Mouse (Mus musculus) ES-Bruce4 (cell line): ENCODE results near the gene Mogat2. TPM values are rescaled to one million over a fixed set of nuclear protein-coding genes. Genes with fewer than 3 reads are reported as not detected.

ENCODE experiments used
- H3K27ac ChIP-seq: 2 replicates; pipeline ENCODE4 v1.5.1; 2012; ENCODE audit warnings: low read length, inconsistent platforms; ENCODE audit not compliant: insufficient read depth
- H3K27me3 ChIP-seq: 2 replicates; pipeline ENCODE4 v1.6.1; 2012; ENCODE audit warnings: mild to moderate bottlenecking, low read length, inconsistent platforms; ENCODE audit not compliant: control insufficient read depth, poor library complexity, insufficient read depth, severe bottlenecking
- H3K36me3 ChIP-seq: 2 replicates; pipeline ENCODE4 v1.6.1; 2012; ENCODE audit warnings: inconsistent platforms, mild to moderate bottlenecking, low read length, moderate library complexity; ENCODE audit not compliant: control insufficient read depth, poor library complexity, insufficient read depth, severe bottlenecking
- H3K4me1 ChIP-seq: one replicate; pipeline ENCODE4 v1.8.1; 2011; ENCODE audit warnings: low read length; ENCODE audit not compliant: control insufficient read depth, insufficient read depth
- H3K4me3 ChIP-seq: 2 replicates; pipeline ENCODE4 v1.5.1; 2011; ENCODE audit warnings: low read depth, mild to moderate bottlenecking, low read length
- H3K9ac ChIP-seq: 2 replicates; pipeline ENCODE4 v1.6.1; 2012; ENCODE audit warnings: low read depth, mild to moderate bottlenecking, inconsistent platforms; ENCODE audit not compliant: poor library complexity, severe bottlenecking
- H3K9me3 ChIP-seq: replicated peaks from 2 replicates; pipeline ENCODE4 v1.6.1; 2012; ENCODE audit warnings: mild to moderate bottlenecking, low read length, inconsistent platforms; ENCODE audit not compliant: control insufficient read depth, poor library complexity, insufficient read depth, severe bottlenecking
- CTCF ChIP-seq: IDR thresholded peaks from one replicate; pipeline ENCODE4 v1.8.1; 2011; ENCODE audit warnings: low read depth, low read length
- EP300 ChIP-seq: IDR thresholded peaks from 2 replicates; pipeline ENCODE4 v1.6.1; 2011; ENCODE audit warnings: low read depth, low read length; ENCODE audit not compliant: insufficient read depth
- POLR2A ChIP-seq: IDR thresholded peaks from one replicate; pipeline ENCODE4 v1.8.1; 2011; ENCODE audit warnings: low read length; ENCODE audit not compliant: insufficient read depth
- polyA plus RNA-seq: library from polyadenylated mRNA; stranded (reverse); fragments of >200 nt; gene quantifications from 2 replicates; pipeline ENCODE4 v1.2.4, GENCODE M21; 2011; ENCODE audit warnings: low read depth; ENCODE audit not compliant: missing spikeins, insufficient read depth, insufficient read length

The Mogat2 gene
- polyA plus RNA-seq, 1 experiment = 9.3 TPM

DNA sequence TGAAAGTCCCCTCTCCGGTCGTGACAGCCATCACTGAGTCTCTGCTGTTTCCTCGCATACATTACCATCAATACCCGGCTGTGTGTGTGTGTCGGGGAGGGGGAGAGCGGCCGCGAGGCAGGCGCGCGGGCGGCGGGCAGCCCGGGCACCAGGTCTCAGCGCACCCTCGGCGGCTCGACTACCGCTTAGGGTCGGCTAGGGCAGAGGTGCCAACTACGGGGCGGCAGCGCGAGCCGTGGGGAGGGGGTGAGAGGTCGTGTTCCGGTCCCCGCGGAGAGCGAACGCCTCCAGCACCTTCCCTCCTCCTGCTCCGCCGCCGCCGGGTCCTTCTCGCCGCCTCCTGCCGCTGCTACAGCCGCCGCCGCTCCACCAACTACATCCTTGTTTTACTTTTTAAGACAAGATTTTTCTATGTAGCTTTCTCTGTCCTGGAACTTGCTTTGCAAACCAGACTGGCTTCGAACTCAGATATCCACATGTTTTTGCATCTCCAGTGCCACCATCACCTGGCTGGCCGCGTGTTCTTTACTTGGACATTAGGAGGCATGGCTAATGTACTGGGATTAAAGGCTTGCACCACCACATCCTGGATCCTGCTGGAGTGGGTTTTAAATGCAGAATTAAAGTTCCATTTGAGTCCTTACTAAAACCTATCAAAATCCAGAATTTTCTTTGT lies 10.6 kb upstream of the Mogat2 start:
- Histone ChIP-seq H3K9me3 (no peaks in the 10 kb centered on the region), H3K4me1 (peaks cover 2% of the 10 kb centered on the region), H3K4me3 (peak overlapping the region; percentile 39), H3K9ac (no peak overlapping the region), H3K27ac (no peak overlapping the region), H3K27me3 (peaks cover 5% of the 10 kb centered on the region), H3K36me3 (no peaks in the 10 kb centered on the region)
- TF ChIP-seq CTCF (no peak), EP300 (no peak), POLR2A (no peak)

GRCm38 (mm10) chr7:99248157-99248742 lies 9.8 kb upstream of the Mogat2 start:
- no peaks in the 10 kb centered on the region for H3K36me3 ChIP-seq
- no peak overlapping the region for H3K4me3 ChIP-seq
- H3K4me1 ChIP-seq = peaks cover 2% of the 10 kb centered on the region
- TF ChIP-seq CTCF (no peak), EP300 (no peak), POLR2A (no peak)
- no peaks in the 10 kb centered on the region for H3K9me3 ChIP-seq
- peaks cover 5% of the 10 kb centered on the region for H3K27me3 ChIP-seq
- no peak overlapping the region for H3K9ac ChIP-seq
- no peak overlapping the region for H3K27ac ChIP-seq

DNA sequence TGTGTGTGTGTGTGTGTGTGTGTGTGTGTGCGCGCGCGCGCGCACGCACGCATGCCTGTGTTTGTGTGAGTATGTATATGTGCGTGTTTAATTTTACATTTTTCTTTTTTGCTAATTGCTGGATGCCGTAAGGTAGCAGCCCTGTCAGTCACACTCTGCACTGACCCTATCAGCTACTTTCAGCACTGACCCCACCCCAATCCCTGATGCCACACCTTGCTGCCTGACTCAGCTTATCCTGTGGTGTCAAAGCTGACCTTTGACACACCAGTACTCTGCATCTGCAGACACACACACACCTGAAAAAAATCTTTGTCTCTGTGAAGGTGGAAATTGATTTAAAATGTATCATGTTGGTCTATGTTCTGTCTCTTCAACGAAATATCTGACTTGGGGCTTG lies 3.7 kb upstream of the Mogat2 start:
- H3K4me3 ChIP-seq = no peak overlapping the region
- TF ChIP-seq POLR2A = no peak
- no peak for TF ChIP-seq CTCF
- H3K27ac ChIP-seq = no peak overlapping the region
- no peaks in the 10 kb centered on the region for H3K36me3 ChIP-seq
- H3K9ac ChIP-seq = no peak overlapping the region
- no peaks in the 10 kb centered on the region for H3K4me1 ChIP-seq
- H3K27me3 ChIP-seq = no peaks in the 10 kb centered on the region
- no peaks in the 10 kb centered on the region for H3K9me3 ChIP-seq

DNA sequence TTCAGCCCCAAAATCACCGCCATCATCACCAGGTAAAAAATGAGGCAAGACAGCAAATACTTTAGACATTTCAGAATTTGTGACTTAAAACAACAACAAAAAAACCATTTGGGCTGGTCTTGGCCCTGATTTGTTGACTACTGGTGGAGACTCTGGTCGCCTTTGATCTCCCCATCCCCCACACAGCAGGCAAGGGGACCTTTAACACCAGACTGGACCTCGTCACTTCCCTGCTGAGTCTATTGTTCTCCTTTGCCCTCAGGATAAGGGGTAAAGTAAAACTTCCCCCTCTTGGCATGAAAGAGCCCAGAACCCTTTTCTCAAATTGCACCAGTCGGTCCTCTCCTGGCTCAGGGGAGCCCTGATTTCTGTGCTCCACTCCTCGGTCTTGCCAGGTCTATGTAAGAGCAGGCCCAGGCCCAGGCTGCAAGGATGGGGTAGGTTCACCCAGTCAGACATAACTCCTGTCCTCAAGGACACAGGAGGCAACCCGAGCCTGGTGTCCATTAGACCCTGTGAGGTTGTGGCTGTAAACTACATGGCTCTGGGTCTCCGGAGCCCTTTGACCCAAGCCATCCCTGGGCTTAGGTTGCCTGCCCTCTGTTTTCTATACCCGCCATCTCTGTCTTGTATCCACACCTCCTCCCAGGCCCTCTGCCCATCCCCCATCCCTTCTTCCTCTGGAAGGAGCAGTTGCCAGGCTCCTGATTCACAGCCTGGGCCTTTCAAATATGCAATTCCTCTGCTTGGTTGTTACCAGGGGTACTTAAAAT lies 1.3 kb downstream of the Mogat2 start:
- Histone ChIP-seq H3K9me3 (no peaks in the 10 kb centered on the region), H3K9ac (no peak overlapping the region), H3K27ac (no peak overlapping the region), H3K4me1 (no peaks in the 10 kb centered on the region), H3K27me3 (no peaks in the 10 kb centered on the region), H3K4me3 (no peak overlapping the region), H3K36me3 (no peaks in the 10 kb centered on the region)
- TF ChIP-seq POLR2A (no peak), EP300 (no peak)

DNA sequence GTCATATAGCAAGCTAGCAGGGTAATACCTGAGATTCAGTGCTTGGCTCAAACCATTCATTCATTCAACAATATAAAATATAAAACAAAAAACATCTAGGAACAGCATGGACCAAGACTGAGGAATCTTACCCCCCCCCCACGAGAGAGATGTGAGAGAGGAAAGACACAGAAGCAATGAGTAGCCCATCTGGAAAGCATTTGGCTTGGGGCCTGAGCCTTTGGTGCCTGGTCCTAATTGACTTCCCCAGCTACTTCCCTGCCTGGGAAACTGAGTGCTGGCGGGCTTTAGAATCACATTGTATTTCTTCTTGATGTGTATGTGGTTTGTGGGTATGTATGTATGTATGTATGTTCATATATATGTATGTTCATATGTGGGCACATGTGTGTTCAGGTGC lies 2.8 kb downstream of the Mogat2 start:
- Histone ChIP-seq H3K9ac (no peak overlapping the region), H3K4me1 (no peaks in the 10 kb centered on the region), H3K9me3 (no peaks in the 10 kb centered on the region), H3K27me3 (no peaks in the 10 kb centered on the region), H3K36me3 (no peaks in the 10 kb centered on the region), H3K4me3 (no peak overlapping the region), H3K27ac (no peak overlapping the region)
- TF ChIP-seq CTCF = no peak

DNA sequence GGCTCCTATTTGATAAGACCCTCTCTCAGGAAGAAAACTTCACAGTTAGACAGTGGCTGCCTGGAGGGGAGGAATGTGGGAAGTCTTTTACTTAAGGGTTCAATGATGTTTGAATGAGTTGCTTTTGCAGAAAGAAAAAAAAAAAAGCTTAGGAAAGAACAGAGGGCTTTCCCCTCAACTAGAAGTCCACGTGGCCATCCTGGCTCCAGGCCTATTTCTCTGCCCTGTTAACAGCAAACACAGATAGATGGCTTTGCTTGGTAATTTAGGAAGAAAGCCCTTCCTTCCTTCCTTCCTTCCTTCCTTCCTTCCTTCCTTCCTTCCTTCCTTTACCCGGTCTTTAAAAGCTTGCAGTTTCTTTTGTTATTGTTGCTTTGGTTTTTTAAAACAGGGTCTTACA lies 3.5 kb downstream of the Mogat2 start:
- no peaks in the 10 kb centered on the region for H3K4me1 ChIP-seq
- H3K4me3 ChIP-seq = no peak overlapping the region
- no peak overlapping the region for H3K9ac ChIP-seq
- TF ChIP-seq CTCF = no peak
- no peak for TF ChIP-seq EP300
- TF ChIP-seq POLR2A = no peak
- no peaks in the 10 kb centered on the region for H3K27me3 ChIP-seq
- no peaks in the 10 kb centered on the region for H3K9me3 ChIP-seq
- no peaks in the 10 kb centered on the region for H3K36me3 ChIP-seq
- H3K27ac ChIP-seq = no peak overlapping the region
